Mouse (Mus musculus): ENCODE results near the gene Klk10. TPM values are rescaled to one million over a fixed set of nuclear protein-coding genes. Genes with fewer than 3 reads are reported as not detected.

Klk10 gene
- polyA plus RNA-seq, 1 experiment from 2014 or later: 0.21 TPM

GRCm38 (mm10) chr7:43815211-43815610, 34.4 kb downstream of the Klk10 start:
- no peak overlapping the region for H3K27ac ChIP-seq (ENCODE audit: low read depth, low read length)
- H3K4me1 ChIP-seq (ENCODE audit: control insufficient read depth, insufficient read depth, low read depth, low read length): no peaks in the 10 kb centered on the region
- H3K4me3 ChIP-seq (ENCODE audit: low read length): no peak overlapping the region
- H3K27me3 ChIP-seq (replicated peaks; ENCODE audit: control insufficient read depth, insufficient read depth, low read length): no peaks in the 10 kb centered on the region
- H3K9me3 ChIP-seq (ENCODE audit: control insufficient read depth, low read length): no peaks in the 10 kb centered on the region
- H3K36me3 ChIP-seq (ENCODE audit: control insufficient read depth, insufficient read depth, low read length): no peaks in the 10 kb centered on the region
- no peak overlapping the region for H3K4me2 ChIP-seq (ENCODE audit: low read length)
- 86% methylated on average over 7 of the region's 7 CpGs for WGBS
- no peak overlapping the region for H3K9ac ChIP-seq (ENCODE audit: low read depth, low read length)
- no peak for ATAC-seq

DNA sequence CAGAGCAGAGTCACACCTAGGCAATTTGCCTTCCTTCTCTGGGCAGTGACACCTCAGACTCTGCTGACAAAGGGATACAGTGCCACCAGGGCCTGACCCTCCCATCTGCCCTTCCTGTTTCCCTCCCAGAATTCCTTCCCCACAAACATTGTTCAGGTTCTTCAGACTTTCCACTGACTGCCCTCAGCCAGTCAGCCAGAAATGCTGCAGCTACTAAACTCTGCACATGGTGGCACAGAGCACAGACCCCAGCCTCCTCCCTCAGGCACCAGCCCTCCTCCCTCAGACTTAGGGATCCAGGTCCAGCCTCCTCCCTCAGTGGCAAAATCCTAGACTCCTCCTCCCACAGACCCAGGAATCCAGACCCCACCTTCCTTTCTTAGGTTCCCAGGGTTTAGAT, 35.9 kb downstream of the Klk10 start:
- Histone ChIP-seq H3K9me3 (ENCODE audit: control insufficient read depth, low read length) (no peaks in the 10 kb centered on the region), H3K36me3 (ENCODE audit: control insufficient read depth, insufficient read depth, low read length) (no peaks in the 10 kb centered on the region), H3K4me2 (ENCODE audit: low read length) (no peak overlapping the region), H3K4me1 (ENCODE audit: control insufficient read depth, insufficient read depth, low read depth, low read length) (no peaks in the 10 kb centered on the region), H3K27me3 (replicated peaks; ENCODE audit: control insufficient read depth, insufficient read depth, low read length) (no peaks in the 10 kb centered on the region), H3K9ac (ENCODE audit: low read depth, low read length) (no peak overlapping the region), H3K27ac (ENCODE audit: low read depth, low read length) (no peak overlapping the region), H3K4me3 (ENCODE audit: low read length) (no peak overlapping the region)
- no peak for ATAC-seq

GRCm38 (mm10) chr7:43821581-43821980, 40.7 kb downstream of the Klk10 start:
- no peak overlapping the region for H3K9ac ChIP-seq (ENCODE audit: low read depth, low read length)
- H3K27ac ChIP-seq (ENCODE audit: low read depth, low read length): no peak overlapping the region
- no peaks in the 10 kb centered on the region for H3K27me3 ChIP-seq (replicated peaks; ENCODE audit: control insufficient read depth, insufficient read depth, low read length)
- no peaks in the 10 kb centered on the region for H3K36me3 ChIP-seq (ENCODE audit: control insufficient read depth, insufficient read depth, low read length)
- H3K4me2 ChIP-seq (ENCODE audit: low read length): no peak overlapping the region
- no peak overlapping the region for H3K4me3 ChIP-seq (ENCODE audit: low read length)
- ATAC-seq: no peak
- H3K4me1 ChIP-seq (ENCODE audit: control insufficient read depth, insufficient read depth, low read depth, low read length): no peaks in the 10 kb centered on the region
- H3K9me3 ChIP-seq (ENCODE audit: control insufficient read depth, low read length): no peaks in the 10 kb centered on the region
- 93% methylated on average over 7 of the region's 7 CpGs for WGBS

DNA sequence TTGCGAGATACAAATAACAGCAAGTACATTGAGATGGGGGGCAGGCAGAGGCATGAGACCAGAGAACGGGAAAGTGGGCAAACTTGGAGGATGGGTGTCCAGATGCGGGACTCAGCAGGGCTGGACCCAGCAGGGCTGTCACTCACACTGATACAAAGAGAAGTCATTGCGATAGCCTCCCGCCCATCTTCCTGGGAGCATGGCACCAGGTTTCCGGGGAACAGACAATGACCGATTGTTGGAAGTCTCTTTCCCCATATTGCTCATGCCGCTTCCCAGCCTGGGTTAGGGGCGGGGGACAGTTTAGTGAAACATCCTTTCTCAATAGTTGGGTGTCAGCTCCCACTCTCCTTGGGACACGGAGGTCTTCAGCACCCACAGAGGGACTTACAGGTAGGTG, 43.4 kb downstream of the Klk10 start, which contains the start of gene Klk6:
Gene Klk6 (plus strand): TSS at position 301 of the 400 bp plus-strand sequence.
- WGBS: 71% methylated on average over 10 of the region's 10 CpGs

GRCm38 (mm10) chr7:43826056-43826455, 45.2 kb downstream of the Klk10 start:
- H3K36me3 ChIP-seq (ENCODE audit: control insufficient read depth, insufficient read depth, low read length): no peaks in the 10 kb centered on the region
- H3K9ac ChIP-seq (ENCODE audit: low read depth, low read length): no peak overlapping the region
- H3K4me2 ChIP-seq (ENCODE audit: low read length): no peak overlapping the region
- 83% methylated on average over 5 of the region's 5 CpGs for WGBS
- no peak overlapping the region for H3K27ac ChIP-seq (ENCODE audit: low read depth, low read length)
- no peaks in the 10 kb centered on the region for H3K9me3 ChIP-seq (ENCODE audit: control insufficient read depth, low read length)
- no peak for ATAC-seq
- H3K27me3 ChIP-seq (replicated peaks; ENCODE audit: control insufficient read depth, insufficient read depth, low read length): no peaks in the 10 kb centered on the region
- no peaks in the 10 kb centered on the region for H3K4me1 ChIP-seq (ENCODE audit: control insufficient read depth, insufficient read depth, low read depth, low read length)
- H3K4me3 ChIP-seq (ENCODE audit: low read length): no peak overlapping the region

More for the DNA sequence above, 43.4 kb downstream of the Klk10 start, which contains the start of gene Klk6:
- Histone ChIP-seq H3K4me2 (ENCODE audit: low read length) (no peak within 1 kb of the TSS), H3K9me3 (ENCODE audit: control insufficient read depth, low read length) (no peaks in the 10 kb centered on the region), H3K4me3 (ENCODE audit: low read length) (no peak within 1 kb of the TSS), H3K9ac (ENCODE audit: low read depth, low read length) (no peak within 1 kb of the TSS), H3K27me3 (replicated peaks; ENCODE audit: control insufficient read depth, insufficient read depth, low read length) (no peaks in the 10 kb centered on the region), H3K27ac (ENCODE audit: low read depth, low read length) (no peak within 1 kb of the TSS), H3K36me3 (ENCODE audit: control insufficient read depth, insufficient read depth, low read length) (no peaks in the 10 kb centered on the region), H3K4me1 (ENCODE audit: control insufficient read depth, insufficient read depth, low read depth, low read length) (no peaks in the 10 kb centered on the region)
- ATAC-seq: no peak

GRCm38 (mm10) chr7:43827706-43828105, 46.9 kb downstream of the Klk10 start:
- H3K9me3 ChIP-seq (ENCODE audit: control insufficient read depth, low read length): no peaks in the 10 kb centered on the region
- WGBS: 83% methylated on average over 4 of the region's 4 CpGs
- no peak overlapping the region for H3K9ac ChIP-seq (ENCODE audit: low read depth, low read length)
- no peak overlapping the region for H3K27ac ChIP-seq (ENCODE audit: low read depth, low read length)
- H3K4me3 ChIP-seq (ENCODE audit: low read length): no peak overlapping the region
- no peaks in the 10 kb centered on the region for H3K4me1 ChIP-seq (ENCODE audit: control insufficient read depth, insufficient read depth, low read depth, low read length)
- no peak for ATAC-seq
- H3K4me2 ChIP-seq (ENCODE audit: low read length): no peak overlapping the region
- H3K27me3 ChIP-seq (replicated peaks; ENCODE audit: control insufficient read depth, insufficient read depth, low read length): no peaks in the 10 kb centered on the region
- no peaks in the 10 kb centered on the region for H3K36me3 ChIP-seq (ENCODE audit: control insufficient read depth, insufficient read depth, low read length)

GRCm38 (mm10) chr7:43829006-43829405, 48.2 kb downstream of the Klk10 start:
- 93% methylated on average over 8 of the region's 8 CpGs for WGBS
- Histone ChIP-seq H3K36me3 (ENCODE audit: control insufficient read depth, insufficient read depth, low read length) (no peaks in the 10 kb centered on the region), H3K9me3 (ENCODE audit: control insufficient read depth, low read length) (no peaks in the 10 kb centered on the region), H3K4me3 (ENCODE audit: low read length) (no peak overlapping the region), H3K27ac (ENCODE audit: low read depth, low read length) (no peak overlapping the region), H3K4me1 (ENCODE audit: control insufficient read depth, insufficient read depth, low read depth, low read length) (no peaks in the 10 kb centered on the region), H3K27me3 (replicated peaks; ENCODE audit: control insufficient read depth, insufficient read depth, low read length) (no peaks in the 10 kb centered on the region), H3K4me2 (ENCODE audit: low read length) (no peak overlapping the region), H3K9ac (ENCODE audit: low read depth, low read length) (no peak overlapping the region)
- no peak for ATAC-seq

Other genes with a start within 250 kb of the Klk10 start
- 1.3 and 1.9 TPM in 2 replicates for gene Cd33, start 236.6 kb upstream of the Klk10 start, polyA plus RNA-seq (2015; fragmentation: Nextera tagmentation; extraction: Ambion mirVana)
- gene Zfp658, start 218.8 kb upstream of the Klk10 start, polyA plus RNA-seq (2015; fragmentation: Nextera tagmentation; extraction: Ambion mirVana): 6.9 and 7.9 TPM in 2 replicates
- 14.4 and 16.2 TPM in 2 replicates for gene Zfp719, start 201.4 kb upstream of the Klk10 start, polyA plus RNA-seq (2015; fragmentation: Nextera tagmentation; extraction: Ambion mirVana)
- 0.45 and 0.46 TPM in 2 replicates for gene Zfp819, start 173.9 kb upstream of the Klk10 start, polyA plus RNA-seq (2015; fragmentation: Nextera tagmentation; extraction: Ambion mirVana)
- 0.10 TPM in 1 of 2 replicates, not detected in the other for gene Ceacam18, start 146.3 kb upstream of the Klk10 start, polyA plus RNA-seq (2015; fragmentation: Nextera tagmentation; extraction: Ambion mirVana)
- gene Siglece, start 120.9 kb upstream of the Klk10 start, polyA plus RNA-seq (2015; fragmentation: Nextera tagmentation; extraction: Ambion mirVana): 0.31 and 0.41 TPM in 2 replicates
- 20.6 and 23.0 TPM in 2 replicates for gene Ctu1, start 109.0 kb upstream of the Klk10 start, polyA plus RNA-seq (2015; fragmentation: Nextera tagmentation; extraction: Ambion mirVana)
- gene Klk14, start 90.6 kb upstream of the Klk10 start, polyA plus RNA-seq (2015; fragmentation: Nextera tagmentation; extraction: Ambion mirVana): not detected in 2 replicates
- gene Klk13, start 68.5 kb upstream of the Klk10 start, polyA plus RNA-seq (2015; fragmentation: Nextera tagmentation; extraction: Ambion mirVana): 0.16 TPM in 2 replicates
- not detected in 2 replicates for gene Klk12, start 12.1 kb upstream of the Klk10 start, polyA plus RNA-seq (2015; fragmentation: Nextera tagmentation; extraction: Ambion mirVana)
- gene Klk11, start 6.4 kb upstream of the Klk10 start, polyA plus RNA-seq (2015; fragmentation: Nextera tagmentation; extraction: Ambion mirVana): 0.20 TPM in 1 of 2 replicates, not detected in the other
- 0.10 and 0.31 TPM in 2 replicates for gene Klk9, start 10.9 kb downstream of the Klk10 start, polyA plus RNA-seq (2015; fragmentation: Nextera tagmentation; extraction: Ambion mirVana)
- 11.3 and 13.3 TPM in 2 replicates for gene Klk8, start 16.5 kb downstream of the Klk10 start, polyA plus RNA-seq (2015; fragmentation: Nextera tagmentation; extraction: Ambion mirVana)
- gene Klk7, start 30.3 kb downstream of the Klk10 start, polyA plus RNA-seq (2015; fragmentation: Nextera tagmentation; extraction: Ambion mirVana): not detected in 2 replicates
- gene Klk6, start 43.5 kb downstream of the Klk10 start, polyA plus RNA-seq (2015; fragmentation: Nextera tagmentation; extraction: Ambion mirVana): not detected in 2 replicates
- gene Klk5, start 60.9 kb downstream of the Klk10 start, polyA plus RNA-seq (2015; fragmentation: Nextera tagmentation; extraction: Ambion mirVana): not detected in 2 replicates
- gene Klk4, start 100.1 kb downstream of the Klk10 start, polyA plus RNA-seq (2015; fragmentation: Nextera tagmentation; extraction: Ambion mirVana): 4.4 and 4.5 TPM in 2 replicates
- not detected in 2 replicates for gene Klk15, start 152.7 kb downstream of the Klk10 start, polyA plus RNA-seq (2015; fragmentation: Nextera tagmentation; extraction: Ambion mirVana)
- not detected in 2 replicates for gene Klk1b8, start 169.6 kb downstream of the Klk10 start, polyA plus RNA-seq (2015; fragmentation: Nextera tagmentation; extraction: Ambion mirVana)
- not detected in 2 replicates for gene Klk1b1, start 185.7 kb downstream of the Klk10 start, polyA plus RNA-seq (2015; fragmentation: Nextera tagmentation; extraction: Ambion mirVana)
- gene Klk1b9, start 195.0 kb downstream of the Klk10 start, polyA plus RNA-seq (2015; fragmentation: Nextera tagmentation; extraction: Ambion mirVana): not detected in 2 replicates
- not detected in 2 replicates for gene Klk1b11, start 214.8 kb downstream of the Klk10 start, polyA plus RNA-seq (2015; fragmentation: Nextera tagmentation; extraction: Ambion mirVana)
- not detected in 2 replicates for gene Klk1b26, start 231.1 kb downstream of the Klk10 start, polyA plus RNA-seq (2015; fragmentation: Nextera tagmentation; extraction: Ambion mirVana)

All from hindbrain, embryonic 16.5 days (tissue).